Mouse (Mus musculus) ES-Bruce4 (cell line): ENCODE results near the gene Ddx39.

Experiments used
- CTCF ChIP-seq: IDR thresholded peaks from one replicate; pipeline ENCODE4 v1.8.1; 2011; ENCODE audit warnings: low read depth, low read length
- EP300 ChIP-seq: IDR thresholded peaks from 2 replicates; pipeline ENCODE4 v1.6.1; 2011; ENCODE audit warnings: low read depth, low read length; ENCODE audit not compliant: insufficient read depth

DNA sequence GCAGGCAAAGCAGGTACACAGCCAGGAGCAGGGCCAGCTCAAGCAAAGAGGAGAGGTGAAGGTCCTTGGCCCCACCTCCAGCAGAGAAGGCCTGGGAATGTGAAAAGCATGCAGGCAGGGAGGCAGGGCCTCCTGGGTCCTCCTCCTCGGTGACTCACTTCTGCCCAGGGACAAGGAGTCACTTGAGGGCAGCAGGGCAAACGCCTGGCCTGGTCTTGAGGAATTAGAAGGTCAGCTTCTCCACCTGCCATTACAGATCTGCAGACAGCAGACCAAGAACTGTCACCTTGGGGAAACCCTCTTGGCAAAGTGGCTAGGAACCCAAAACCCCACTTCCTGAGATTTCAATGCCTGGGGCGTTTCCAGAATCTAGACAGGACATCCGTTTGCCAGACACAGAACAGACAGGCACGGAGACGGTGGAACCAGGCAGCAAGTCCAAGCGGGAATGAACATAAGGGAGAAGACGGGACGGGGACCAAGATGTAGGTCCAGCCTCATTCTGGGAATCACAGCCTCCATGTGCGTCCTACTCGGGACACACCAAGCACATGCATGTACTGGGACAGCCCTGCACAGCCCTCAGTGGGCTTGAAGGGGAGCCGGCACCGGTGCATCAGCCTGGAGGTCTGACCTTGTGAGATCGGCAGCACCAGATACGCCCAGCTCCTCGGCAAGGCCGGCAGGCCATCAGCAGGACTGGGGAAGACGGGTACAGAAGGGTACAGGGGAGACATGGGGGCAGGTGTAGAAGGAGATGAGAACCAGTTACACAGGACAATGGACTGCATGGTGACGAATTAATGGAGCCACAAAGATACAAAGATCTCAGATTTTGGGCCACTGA, 17.4 kb upstream of the Ddx39 start:
- TF ChIP-seq EP300 (no peak), CTCF (no peak)
